Mouse (Mus musculus) stomach, embryonic 16.5 days (tissue): Measurements from ENCODE around the gene Mpc1. TPM values are rescaled to one million over a fixed set of nuclear protein-coding genes. Genes with fewer than 3 reads are reported as not detected.
A peak's percentile ranks its signal among the peaks of the same experiment; 100 is the strongest.
"Not testable (repeated sequence)": the region's sequence is repeated elsewhere in the genome, so short reads cannot be mapped to it uniquely, and the experiment has no call there.

Experiments used
- ATAC-seq: fragments of 200-750 bp; cut with Nextera tagmentation; 2 replicates; pipeline ENCODE4 v1.8.0; 2017; ENCODE audit warnings: moderate number of reproducible peaks, moderate TSS enrichment; ENCODE audit not compliant: insufficient read depth, low FRiP score
- H3K27ac ChIP-seq: fragments of 300-500 bp; sonication (generic); 2 replicates; pipeline ENCODE4 v1.5.1; 2014; ENCODE audit warnings: low read length
- H3K27me3 ChIP-seq: fragments of 300-500 bp; sonication (generic); 2 replicates; pipeline ENCODE4 v1.6.1; 2014; ENCODE audit warnings: low read length, control low read depth, mixed read lengths; ENCODE audit not compliant: control insufficient read depth, insufficient read depth
- H3K36me3 ChIP-seq: fragments of 300-500 bp; sonication (generic); 2 replicates; pipeline ENCODE4 v1.6.1; 2014; ENCODE audit warnings: low read length; ENCODE audit not compliant: control insufficient read depth, insufficient read depth
- H3K4me1 ChIP-seq: fragments of 300-500 bp; sonication (generic); 2 replicates; pipeline ENCODE4 v1.6.1; 2014; ENCODE audit warnings: low read length, control low read depth, mixed read lengths; ENCODE audit not compliant: control insufficient read depth, insufficient read depth
- H3K4me2 ChIP-seq: fragments of 300-500 bp; sonication (generic); 2 replicates; pipeline ENCODE4 v1.6.1; 2014; ENCODE audit warnings: low read depth, low read length, mixed read lengths
- H3K4me3 ChIP-seq: fragments of 300-500 bp; sonication (generic); replicated peaks from 2 replicates; pipeline ENCODE4 v1.5.1; 2014; ENCODE audit warnings: mild to moderate bottlenecking, low read length
- H3K9ac ChIP-seq: fragments of 300-500 bp; sonication (generic); 2 replicates; pipeline ENCODE4 v1.6.1; 2014; ENCODE audit warnings: low read length
- H3K9me3 ChIP-seq: fragments of 300-500 bp; sonication (generic); replicated peaks from 2 replicates; pipeline ENCODE4 v1.6.1; 2016; ENCODE audit warnings: low read length, control low read depth; ENCODE audit not compliant: control insufficient read depth
- WGBS: fragments of 180-500 bp; shearing (Covaris S2); extraction: QIAGEN DNeasy Blood & Tissue Kit; methylation state at CpG from one replicate; pipeline ENCODE4 v1.1.7; 2014; 5-methylcytosine and 5-hydroxymethylcytosine counted together
- polyA plus RNA-seq: library from polyadenylated mRNA; unstranded; fragments of >200 nt; fragmentation: Nextera tagmentation; extraction: Ambion mirVana; gene quantifications from 2 replicates; pipeline ENCODE4 v1.2.1, GENCODE M21; 2015

Mpc1 gene
- polyA plus RNA-seq, 1 experiment from 2014 or later = 206 TPM

- no CpG with 5 or more reads among the region's 5 CpGs for WGBS
- not testable (repeated sequence) for H3K4me3 ChIP-seq, ATAC-seq
These were observed 54.5 kb downstream of the Mpc1 start, which contains the start of gene Prr18 for GRCm38 (mm10) chr17:8337159-8337558. Prr18 (plus strand) TSS chr17:8337459.

GRCm38 (mm10) chr17:8339666-8340374, 57.1 kb downstream of the Mpc1 start:
- Histone ChIP-seq H3K27ac (no peak overlapping the region), H3K4me1 (peaks cover 7% of the 10 kb centered on the region), H3K4me3 (peak overlapping the region; percentile 48; the same call in 1 of the 2 replicates), H3K27me3 (peaks cover 36% of the 10 kb centered on the region), H3K9me3 (no peaks in the 10 kb centered on the region), H3K4me2 (peak overlapping the region; percentile 95), H3K36me3 (no peaks in the 10 kb centered on the region), H3K9ac (no peak overlapping the region)
- 24% methylated on average over 8 of the region's 8 CpGs for WGBS
- ATAC-seq = no peak

More at GRCm38 (mm10) chr17:8337159-8337558, 54.5 kb downstream of the Mpc1 start, which contains the start of gene Prr18:
- H3K4me2 ChIP-seq, H3K4me1 ChIP-seq, H3K9ac ChIP-seq, H3K9me3 ChIP-seq, H3K36me3 ChIP-seq, H3K27ac ChIP-seq: not testable (repeated sequence)
- H3K27me3 ChIP-seq = peaks cover 32% of the 10 kb centered on the region

- Histone ChIP-seq H3K27ac (no peak overlapping the region), H3K4me3 (peak overlapping the region; percentile 48), H3K27me3 (peaks cover 36% of the 10 kb centered on the region), H3K4me2 (peak overlapping the region; percentile 95), H3K4me1 (peaks cover 7% of the 10 kb centered on the region), H3K9me3 (no peaks in the 10 kb centered on the region), H3K36me3 (no peaks in the 10 kb centered on the region), H3K9ac (peak overlapping the region; percentile 66)
- peak; percentile 45 for ATAC-seq
- WGBS = under 1% methylated on average over 78 of the region's 92 CpGs
These were observed 58.0 kb downstream of the Mpc1 start for GRCm38 (mm10) chr17:8340407-8341359.

- WGBS = 13% methylated on average over 45 of the region's 46 CpGs
- peak; percentile 48; the same call in 1 of the 2 replicates for ATAC-seq
- no peaks in the 10 kb centered on the region for H3K36me3 ChIP-seq
These were observed 58.8 kb downstream of the Mpc1 start for GRCm38 (mm10) chr17:8341360-8341963.

GRCm38 (mm10) chr17:8342706-8343105, 60.0 kb downstream of the Mpc1 start:
- Histone ChIP-seq H3K4me3 (no peak overlapping the region), H3K4me2 (no peak overlapping the region), H3K4me1 (peaks cover 7% of the 10 kb centered on the region), H3K9me3 (no peaks in the 10 kb centered on the region), H3K27ac (no peak overlapping the region), H3K27me3 (peaks cover 36% of the 10 kb centered on the region), H3K9ac (no peak overlapping the region), H3K36me3 (no peaks in the 10 kb centered on the region)
- 31% methylated on average over 5 of the region's 5 CpGs for WGBS
- ATAC-seq = no peak

More at GRCm38 (mm10) chr17:8341360-8341963, 58.8 kb downstream of the Mpc1 start:
- Histone ChIP-seq H3K4me2 (peak overlapping the region; percentile 95), H3K9ac (peak overlapping the region; percentile 66), H3K27me3 (peaks cover 36% of the 10 kb centered on the region), H3K4me3 (peak overlapping the region; percentile 48), H3K27ac (no peak overlapping the region), H3K9me3 (no peaks in the 10 kb centered on the region), H3K4me1 (peaks cover 7% of the 10 kb centered on the region)

GRCm38 (mm10) chr17:8343416-8343815, 60.7 kb downstream of the Mpc1 start:
- Histone ChIP-seq H3K4me1 (peaks cover 7% of the 10 kb centered on the region), H3K36me3 (no peaks in the 10 kb centered on the region), H3K4me3 (no peak overlapping the region), H3K27me3 (peaks cover 36% of the 10 kb centered on the region), H3K9ac (no peak overlapping the region), H3K4me2 (no peak overlapping the region), H3K9me3 (no peaks in the 10 kb centered on the region), H3K27ac (no peak overlapping the region)
- ATAC-seq = no peak
- 75% methylated on average over 6 of the region's 6 CpGs for WGBS

Other genes with a start within 250 kb of the Mpc1 start
- 0.09 TPM in 1 of 2 replicates, not detected in the other for gene Gm49673, start 135.1 kb upstream of the Mpc1 start, polyA plus RNA-seq
- gene Rnaset2a, start 134.8 kb upstream of the Mpc1 start, polyA plus RNA-seq = 29.6 and 33.3 TPM in 2 replicates
- 32.8 and 33.7 TPM in 2 replicates for gene Fgfr1op, start 117.4 kb upstream of the Mpc1 start, polyA plus RNA-seq
- 0.26 and 0.61 TPM in 2 replicates for gene Ccr6, start 46.9 kb upstream of the Mpc1 start, polyA plus RNA-seq
- gene Sft2d1, start 28.2 kb downstream of the Mpc1 start, polyA plus RNA-seq = 73.3 and 74.8 TPM in 2 replicates
- gene Prr18, start 54.6 kb downstream of the Mpc1 start, polyA plus RNA-seq = 0.15 and 0.31 TPM in 2 replicates
- 0.13 and 0.21 TPM in 2 replicates for gene T2, start 73.1 kb downstream of the Mpc1 start, polyA plus RNA-seq
- 0.22 and 1.1 TPM in 2 replicates for gene T, start 151.5 kb downstream of the Mpc1 start, polyA plus RNA-seq
- 1.1 and 1.2 TPM in 2 replicates for gene Pde10a, start 242.5 kb downstream of the Mpc1 start, polyA plus RNA-seq